Mouse (Mus musculus) intestine, embryonic 16.5 days (tissue): ENCODE measurements at regions not wholly inside any gene's neighbourhood (a gene's known extent, or its start where the extent isn't known, plus 50 kb on each side); places are given as distances from the start of the nearest gene placed in this dataset.

Experiments
- ATAC-seq: fragments of 200-750 bp; cut with Nextera tagmentation; 2 replicates; pipeline ENCODE4 v1.8.0; 2017; ENCODE audit warnings: moderate TSS enrichment, moderate library complexity
- H3K27ac ChIP-seq: fragments of 300-500 bp; sonication (generic); 2 replicates; pipeline ENCODE4 v1.5.1; 2014; ENCODE audit warnings: mild to moderate bottlenecking, low read length
- H3K27me3 ChIP-seq: fragments of 300-500 bp; sonication (generic); replicated peaks from 2 replicates; pipeline ENCODE4 v1.6.1; 2014; ENCODE audit warnings: low read length, control low read depth, mixed read lengths; ENCODE audit not compliant: control insufficient read depth, insufficient read depth
- H3K36me3 ChIP-seq: fragments of 300-500 bp; sonication (generic); 2 replicates; pipeline ENCODE4 v1.6.1; 2014; ENCODE audit warnings: low read length, control low read depth; ENCODE audit not compliant: control insufficient read depth, insufficient read depth
- H3K4me1 ChIP-seq: fragments of 300-500 bp; sonication (generic); 2 replicates; pipeline ENCODE4 v1.6.1; 2014; ENCODE audit warnings: low read length, control low read depth, mixed read lengths; ENCODE audit not compliant: control insufficient read depth, insufficient read depth
- H3K4me2 ChIP-seq: fragments of 300-500 bp; sonication (generic); 2 replicates; pipeline ENCODE4 v1.6.1; 2014; ENCODE audit warnings: low read depth, low read length, control low read depth
- H3K4me3 ChIP-seq: fragments of 300-500 bp; sonication (generic); 2 replicates; pipeline ENCODE4 v1.5.1; 2014; ENCODE audit warnings: mild to moderate bottlenecking, low read length
- H3K9ac ChIP-seq: fragments of 300-500 bp; sonication (generic); 2 replicates; pipeline ENCODE4 v1.6.1; 2014; ENCODE audit warnings: low read depth, low read length
- H3K9me3 ChIP-seq: fragments of 300-500 bp; sonication (generic); 2 replicates; pipeline ENCODE4 v1.6.1; 2016; ENCODE audit warnings: low read length, control low read depth; ENCODE audit not compliant: control insufficient read depth
- WGBS: fragments of 180-500 bp; shearing (Covaris S2); extraction: QIAGEN DNeasy Blood & Tissue Kit; methylation state at CpG from one replicate; pipeline ENCODE4 v1.1.7; 2014; 5-methylcytosine and 5-hydroxymethylcytosine counted together

DNA sequence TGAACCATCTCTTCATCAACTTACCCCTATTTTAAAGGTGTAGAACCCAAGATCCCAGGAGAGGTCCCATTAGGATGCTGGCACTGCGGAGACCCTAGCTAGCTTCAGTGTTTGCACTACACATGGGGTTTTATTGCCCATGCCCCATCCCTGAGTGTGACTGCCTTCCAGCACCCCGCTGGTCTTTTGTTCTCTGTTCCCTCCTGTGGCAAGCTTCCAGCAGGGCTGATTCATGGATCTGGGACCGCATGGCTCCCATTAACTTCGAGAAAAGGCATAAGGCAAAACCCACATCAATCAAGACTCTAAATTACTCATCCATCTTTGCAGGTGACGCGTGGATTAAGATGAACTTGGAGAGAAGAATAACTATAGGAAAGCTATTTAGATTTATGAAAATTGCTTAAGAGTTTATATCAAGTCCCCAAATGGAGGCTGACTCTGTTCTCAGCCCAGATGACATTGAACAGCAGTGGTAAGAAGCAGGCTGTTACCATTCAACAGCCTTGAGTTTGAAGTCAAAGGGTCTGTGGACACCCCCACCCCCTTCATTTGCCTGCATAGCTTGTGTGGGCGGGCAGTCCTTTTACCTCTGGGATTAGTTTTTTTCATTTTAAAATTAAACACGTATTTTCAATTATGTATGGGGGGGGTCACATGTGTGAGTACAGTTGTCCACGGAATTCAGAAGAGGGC lies 141.7 kb upstream of the Zfp618 start:
- Histone ChIP-seq H3K4me2 (no peak overlapping the region), H3K27ac (no peak overlapping the region), H3K4me1 (no peaks in the 10 kb centered on the region), H3K9me3 (no peaks in the 10 kb centered on the region), H3K36me3 (no peaks in the 10 kb centered on the region), H3K27me3 (no peaks in the 10 kb centered on the region), H3K4me3 (no peak overlapping the region), H3K9ac (no peak overlapping the region)
- ATAC-seq, result no peak
- WGBS, result 48% methylated on average over 9 of the region's 9 CpGs

DNA sequence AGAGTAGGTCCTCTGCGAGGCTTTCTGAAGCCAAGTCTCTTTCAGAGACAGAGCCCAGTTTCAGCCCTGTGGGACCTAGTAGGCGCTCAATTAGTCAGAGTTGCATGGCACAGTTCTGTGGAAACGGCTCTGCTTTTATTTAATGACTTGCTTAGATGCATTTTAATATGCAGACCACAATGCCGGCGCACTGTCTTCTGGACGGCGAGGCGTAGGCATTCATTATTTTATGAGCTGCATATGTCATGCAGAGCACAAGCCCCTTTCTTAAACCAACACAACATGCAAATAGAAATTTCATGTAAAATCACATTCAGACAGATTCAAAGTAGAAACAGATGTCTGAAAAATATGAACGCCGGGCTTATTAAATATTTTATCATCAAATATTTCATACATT lies 140.8 kb upstream of the Zfp618 start:
- H3K27me3 ChIP-seq, result no peaks in the 10 kb centered on the region
- no peak overlapping the region for H3K4me3 ChIP-seq
- no peaks in the 10 kb centered on the region for H3K4me1 ChIP-seq
- H3K27ac ChIP-seq, result no peak overlapping the region
- no peak overlapping the region for H3K9ac ChIP-seq
- no peaks in the 10 kb centered on the region for H3K36me3 ChIP-seq
- 81% methylated on average over 10 of the region's 10 CpGs for WGBS
- no peak for ATAC-seq
- H3K4me2 ChIP-seq, result no peak overlapping the region
- H3K9me3 ChIP-seq, result no peaks in the 10 kb centered on the region

DNA sequence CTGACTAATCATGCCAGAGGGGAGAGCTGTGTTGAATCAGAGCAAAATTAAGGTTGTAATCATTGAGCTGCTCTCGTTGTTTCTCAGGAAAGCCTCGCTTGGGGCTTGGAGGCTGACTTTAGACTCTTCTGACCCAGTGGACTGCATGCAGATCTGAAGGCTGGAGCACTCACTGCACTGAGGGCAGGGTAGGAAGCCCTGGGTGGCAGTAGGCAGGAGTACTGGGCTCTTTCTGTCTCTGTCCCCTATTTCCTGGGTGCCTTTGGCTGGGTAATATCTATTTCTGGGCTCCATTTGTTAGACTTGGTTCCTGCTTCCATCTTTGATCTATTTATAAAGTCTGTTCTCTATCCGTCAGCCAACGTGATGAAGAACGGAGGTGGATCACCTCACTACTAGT lies 140.1 kb upstream of the Zfp618 start:
- no peak overlapping the region for H3K27ac ChIP-seq
- H3K36me3 ChIP-seq, result no peaks in the 10 kb centered on the region
- H3K9ac ChIP-seq, result no peak overlapping the region
- no peaks in the 10 kb centered on the region for H3K9me3 ChIP-seq
- H3K4me1 ChIP-seq, result no peaks in the 10 kb centered on the region
- no peak overlapping the region for H3K4me2 ChIP-seq
- no peak overlapping the region for H3K4me3 ChIP-seq
- no peaks in the 10 kb centered on the region for H3K27me3 ChIP-seq
- WGBS, result 71% methylated on average over 5 of the region's 5 CpGs
- no peak for ATAC-seq

DNA sequence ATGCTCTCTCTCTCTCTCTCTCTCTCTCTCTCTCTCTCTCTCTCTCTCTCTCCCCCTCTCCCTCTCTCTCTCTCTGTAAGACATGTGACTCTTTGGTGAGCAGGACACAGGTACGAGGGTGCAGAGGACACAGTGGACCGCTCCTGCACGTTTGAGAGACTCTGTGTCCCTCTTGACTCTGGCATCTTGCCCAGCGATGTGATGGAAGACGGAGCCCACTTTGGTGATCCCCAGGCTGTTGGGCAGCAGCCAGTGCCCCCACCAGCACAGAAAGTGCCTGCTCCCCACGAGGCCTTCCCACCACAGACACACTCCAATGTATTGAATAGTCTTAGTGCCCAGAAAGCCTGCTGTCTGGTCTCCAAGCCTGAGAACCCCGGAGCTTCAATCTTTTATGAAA lies 136.4 kb upstream of the Zfp618 start:
- Histone ChIP-seq H3K36me3 (no peaks in the 10 kb centered on the region), H3K9ac (no peak overlapping the region), H3K4me2 (no peak overlapping the region), H3K4me1 (0 out of 2 replicates have a peak, but pooled peaks cover 2% of the 10 kb centered on the region), H3K27ac (no peak overlapping the region), H3K9me3 (no peaks in the 10 kb centered on the region), H3K4me3 (no peak overlapping the region), H3K27me3 (no peaks in the 10 kb centered on the region)
- 70% methylated on average over 7 of the region's 7 CpGs for WGBS
- no peak for ATAC-seq

DNA sequence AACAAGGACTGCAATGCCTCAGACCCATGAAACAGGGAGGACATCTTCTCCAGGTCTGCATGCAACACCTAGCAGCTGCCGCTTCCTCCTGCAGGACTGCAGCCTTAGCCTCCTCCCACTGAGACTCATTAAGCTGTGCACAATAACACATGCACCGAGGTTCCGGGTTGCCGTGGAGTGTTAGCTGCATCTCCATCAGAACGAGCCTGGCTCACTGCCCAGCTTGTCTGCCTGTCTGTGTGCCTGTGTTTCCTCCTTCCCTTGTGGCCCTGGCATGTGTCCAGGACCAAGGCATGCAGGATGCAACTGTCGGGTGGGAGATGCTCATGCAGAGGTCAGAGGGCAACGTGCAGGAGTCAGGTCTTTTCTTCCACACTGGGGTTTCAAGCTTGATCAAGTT lies 131.4 kb upstream of the Zfp618 start:
- Histone ChIP-seq H3K4me2 (no peak overlapping the region), H3K27me3 (no peaks in the 10 kb centered on the region), H3K9ac (no peak overlapping the region), H3K4me3 (no peak overlapping the region), H3K27ac (no peak overlapping the region), H3K9me3 (no peaks in the 10 kb centered on the region), H3K36me3 (no peaks in the 10 kb centered on the region), H3K4me1 (0 out of 2 replicates have a peak, but pooled peaks cover 3% of the 10 kb centered on the region)
- 0 out of 2 replicates have a peak, but pooled peaks have one; percentile 36 for ATAC-seq
- 23% methylated on average over 7 of the region's 7 CpGs for WGBS

DNA sequence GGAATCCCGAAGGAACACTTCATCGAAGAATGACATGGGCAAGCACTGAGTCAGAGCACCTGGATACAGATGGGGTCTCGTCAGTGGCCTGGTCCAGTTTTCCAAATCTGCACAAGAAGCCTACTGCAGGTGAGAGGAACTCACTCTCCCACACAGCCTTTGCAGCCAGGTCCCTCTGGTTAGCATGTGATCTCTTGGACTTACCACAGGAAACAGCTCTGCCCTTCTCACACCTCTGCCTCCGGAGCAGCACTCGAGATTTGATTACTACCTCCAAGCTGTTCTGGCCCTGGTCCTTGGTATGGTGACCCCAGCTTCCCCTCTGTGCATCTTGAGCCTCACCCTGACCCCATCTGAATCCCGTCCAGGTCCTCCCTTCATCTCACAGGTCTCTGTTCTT lies 128.5 kb upstream of the Zfp618 start:
- no peak; the same call in 1 of the 2 replicates for ATAC-seq
- 59% methylated on average over 6 of the region's 6 CpGs for WGBS

DNA sequence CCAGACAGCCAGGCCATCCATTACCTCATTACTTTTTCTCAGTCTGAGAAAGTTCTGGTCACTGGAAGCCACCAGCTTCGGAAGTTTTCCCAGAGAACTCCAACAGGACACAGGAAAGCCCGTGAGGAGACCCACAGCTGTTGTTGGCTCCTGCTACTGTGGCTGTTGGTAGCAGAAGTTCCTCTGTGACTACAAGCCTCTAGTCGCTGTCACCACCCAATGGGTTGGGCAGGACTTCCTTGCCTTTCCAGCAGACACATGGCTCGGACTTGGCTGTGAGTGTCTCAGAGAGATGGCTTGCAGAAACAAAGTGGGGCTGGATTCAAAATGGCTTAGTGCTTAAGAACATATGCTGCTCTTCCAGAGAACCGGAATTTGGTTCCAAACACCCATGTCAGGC lies 114.8 kb upstream of the Zfp618 start:
- H3K9me3 ChIP-seq, result no peaks in the 10 kb centered on the region
- no peak overlapping the region for H3K27ac ChIP-seq
- no peaks in the 10 kb centered on the region for H3K36me3 ChIP-seq
- no peak overlapping the region for H3K4me2 ChIP-seq
- no peak for ATAC-seq
- H3K4me1 ChIP-seq, result no peaks in the 10 kb centered on the region
- H3K4me3 ChIP-seq, result no peak overlapping the region
- H3K27me3 ChIP-seq, result no peaks in the 10 kb centered on the region
- H3K9ac ChIP-seq, result no peak overlapping the region
- 75% methylated on average over 5 of the region's 5 CpGs for WGBS

More for the DNA sequence above, 128.5 kb upstream of the Zfp618 start:
- Histone ChIP-seq H3K4me3 (no peak overlapping the region), H3K9me3 (no peaks in the 10 kb centered on the region), H3K4me2 (no peak overlapping the region), H3K9ac (no peak overlapping the region), H3K4me1 (0 out of 2 replicates have a peak, but pooled peaks cover 3% of the 10 kb centered on the region), H3K27ac (no peak overlapping the region), H3K27me3 (no peaks in the 10 kb centered on the region), H3K36me3 (no peaks in the 10 kb centered on the region)

DNA sequence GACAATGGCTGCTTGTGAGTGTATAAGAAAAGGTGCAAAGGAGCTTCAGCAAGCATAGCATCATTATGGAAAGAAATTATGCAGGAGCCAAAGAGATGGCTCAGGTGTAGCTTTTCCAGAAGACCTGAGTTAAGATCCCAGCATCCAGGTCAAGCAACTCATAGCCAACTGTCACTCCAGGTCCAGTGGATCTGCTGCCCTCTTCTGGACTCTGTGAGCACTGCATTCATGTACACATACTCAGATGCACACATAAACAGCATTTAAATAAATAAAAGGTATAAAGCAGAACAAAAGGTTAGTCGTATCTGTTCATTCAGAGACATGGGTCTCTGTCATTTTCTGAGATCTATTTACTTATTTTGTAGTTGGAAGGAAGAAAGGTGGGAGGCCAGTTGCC lies 112.0 kb upstream of the Zfp618 start:
- no peak overlapping the region for H3K9ac ChIP-seq
- 84% methylated on average over 1 of the region's 1 CpGs for WGBS
- H3K4me1 ChIP-seq, result no peaks in the 10 kb centered on the region
- no peaks in the 10 kb centered on the region for H3K36me3 ChIP-seq
- H3K4me2 ChIP-seq, result no peak overlapping the region
- H3K9me3 ChIP-seq, result no peaks in the 10 kb centered on the region
- H3K27ac ChIP-seq, result no peak overlapping the region
- H3K4me3 ChIP-seq, result no peak overlapping the region
- no peaks in the 10 kb centered on the region for H3K27me3 ChIP-seq
- no peak for ATAC-seq

DNA sequence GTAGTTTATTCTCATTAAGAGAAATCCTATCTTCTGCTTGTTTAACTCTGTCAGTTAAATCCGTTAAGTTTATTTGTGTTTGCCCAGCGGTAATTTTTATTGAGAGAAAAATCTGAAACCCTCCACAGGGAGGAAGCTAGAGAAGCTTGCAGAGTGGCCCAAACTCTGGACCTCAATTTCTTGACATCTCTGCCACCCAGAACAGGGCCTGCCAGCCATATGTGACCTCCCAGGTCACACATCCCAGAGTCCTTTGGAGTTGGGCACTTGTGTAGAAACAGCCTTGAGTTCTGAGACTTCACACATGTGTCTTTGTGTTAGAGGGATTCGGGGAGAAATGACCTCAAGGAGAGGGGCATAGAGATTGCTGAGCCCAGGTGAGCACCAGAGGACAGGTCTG lies 109.0 kb upstream of the Zfp618 start:
- no peak overlapping the region for H3K27ac ChIP-seq
- H3K27me3 ChIP-seq, result no peaks in the 10 kb centered on the region
- H3K9ac ChIP-seq, result no peak overlapping the region
- 69% methylated on average over 3 of the region's 3 CpGs for WGBS
- ATAC-seq, result no peak
- no peaks in the 10 kb centered on the region for H3K36me3 ChIP-seq
- H3K4me2 ChIP-seq, result no peak overlapping the region
- H3K9me3 ChIP-seq, result no peaks in the 10 kb centered on the region
- no peak overlapping the region for H3K4me3 ChIP-seq
- H3K4me1 ChIP-seq, result no peaks in the 10 kb centered on the region

DNA sequence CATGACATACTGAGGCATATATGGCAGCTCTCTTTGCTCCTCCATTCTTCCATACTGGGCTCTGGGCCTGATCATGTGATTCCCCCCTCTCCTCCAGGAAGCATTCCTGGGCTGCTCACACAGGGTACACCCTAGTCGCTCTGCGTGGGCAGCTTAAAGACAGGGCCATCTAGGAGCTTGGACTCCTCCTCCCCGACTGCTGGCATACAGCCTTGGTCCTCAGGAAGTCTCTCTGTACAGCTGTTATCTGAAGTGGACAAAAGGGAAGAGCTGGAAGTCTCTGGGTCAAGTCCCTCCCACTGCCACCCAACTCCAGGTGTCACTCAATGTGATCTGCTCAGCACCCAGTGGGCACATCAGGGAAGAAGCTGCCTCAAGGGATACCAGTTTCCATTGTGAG lies 102.6 kb upstream of the Zfp618 start:
- Histone ChIP-seq H3K27ac (no peak overlapping the region), H3K4me1 (no peaks in the 10 kb centered on the region), H3K27me3 (no peaks in the 10 kb centered on the region), H3K36me3 (no peaks in the 10 kb centered on the region), H3K4me3 (no peak overlapping the region), H3K9ac (no peak overlapping the region), H3K9me3 (no peaks in the 10 kb centered on the region), H3K4me2 (no peak overlapping the region)
- WGBS, result 90% methylated on average over 3 of the region's 3 CpGs
- ATAC-seq, result no peak
